Comparison of ENCODE assay signal across 8 mouse cellular contexts in the genomic region with DNA sequence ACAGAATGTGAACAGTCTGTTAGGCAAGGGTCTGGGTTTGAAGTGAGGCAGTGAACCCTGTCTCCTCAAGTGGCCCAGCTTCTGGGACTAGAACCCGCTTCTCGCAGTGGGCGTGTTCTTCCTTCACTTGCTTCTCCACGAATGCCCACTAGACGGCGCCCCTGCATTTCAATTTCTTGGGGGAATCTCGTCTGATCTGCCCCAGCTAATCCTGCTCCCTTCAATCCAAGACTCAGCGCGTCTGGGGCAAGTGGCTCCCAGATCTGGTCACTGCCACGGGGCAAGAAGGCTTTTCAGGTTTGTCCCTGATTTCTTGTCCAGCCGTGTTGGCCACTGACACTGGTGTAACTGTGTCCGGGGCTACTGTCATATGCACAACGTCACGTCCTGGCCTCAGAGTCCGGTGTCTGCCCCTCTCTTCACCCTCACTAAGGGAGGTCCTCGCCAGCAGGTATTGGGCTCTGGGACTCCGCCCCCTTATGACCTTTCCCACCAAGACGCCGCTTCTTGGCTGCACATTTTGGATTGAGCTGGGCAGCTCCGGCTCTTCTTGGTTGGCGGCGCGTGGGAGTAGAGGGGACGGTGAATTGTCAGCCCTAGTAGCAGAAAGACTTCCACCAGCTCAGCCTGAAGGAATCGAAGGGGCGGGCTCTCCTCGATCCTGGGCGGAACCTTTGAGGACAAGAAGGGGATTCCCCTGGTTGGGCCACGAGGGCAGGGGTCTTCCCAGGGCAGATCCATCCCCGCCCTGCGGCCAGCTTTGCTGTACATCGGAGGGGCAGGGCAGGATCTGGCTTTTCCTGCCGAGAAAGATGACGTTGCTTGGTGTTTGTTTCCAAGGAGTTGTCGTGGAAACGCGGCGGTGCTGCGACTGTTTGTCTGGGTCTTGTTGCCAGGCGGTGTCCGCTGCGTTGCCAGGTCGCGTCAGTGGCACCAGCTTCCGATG. TPM values are rescaled to one million over a fixed set of nuclear protein-coding genes. Genes with fewer than 3 reads are reported as not detected.
DNase-seq lines count a peak whose midpoint lies in the region; ATAC-seq and TF ChIP-seq lines count a peak whose summit lies in the region.

A gene (plus strand): TSS at position 205 of the 946 bp plus-strand sequence.

- dilution Hi-C loops in CH12.LX (cut with MboI; ENCODE audit: extremely low pct_ligation_motif_present, extremely low pct_unique_long_range_greater_than_20kb, low sequenced_read_pairs): no loop called here

- H3K79me2 ChIP-seq in CH12.LX (replicated peaks; ENCODE audit: control insufficient read depth, extremely low read depth, insufficient read depth, poor library complexity, severe bottlenecking): no peaks in the 10 kb centered on the region

- no peak within 1 kb of the TSS for H3K9ac ChIP-seq in CH12.LX (ENCODE audit: insufficient read depth, low read depth)
- no peak within 1 kb of the TSS for H3K9ac ChIP-seq in forebrain, embryonic 11.5 days (ENCODE audit: low read length)
- H3K9ac ChIP-seq in heart, embryonic 14.5 days (ENCODE audit: low read length): peak within 1 kb of the TSS; percentile 99
- no peak within 1 kb of the TSS for H3K9ac ChIP-seq in liver, embryonic 15.5 days
- no peak within 1 kb of the TSS for H3K9ac ChIP-seq in stomach, embryonic 15.5 days

- peaks cover 10 to 19% of the 10 kb centered on the region in 2 experiments for H3K4me1 ChIP-seq in CH12.LX (ENCODE audit: control insufficient read depth in 1 of 2, insufficient read depth in 2 of 2)
- peaks cover 28% of the 10 kb centered on the region for H3K4me1 ChIP-seq in forebrain, embryonic 11.5 days (replicated peaks; ENCODE audit: control insufficient read depth, insufficient read depth, low read length)
- peaks cover 61 to 76% of the 10 kb centered on the region in 2 experiments for H3K4me1 ChIP-seq in heart, embryonic 14.5 days (ENCODE audit: control insufficient read depth in 2 of 2, insufficient read depth in 2 of 2, low read length in 2 of 2)
- H3K4me1 ChIP-seq in liver, embryonic 15.5 days (replicated peaks): peaks cover 70% of the 10 kb centered on the region
- peaks cover 32% of the 10 kb centered on the region for H3K4me1 ChIP-seq in stomach, embryonic 15.5 days

- no peak within 1 kb of the TSS for H3K4me2 ChIP-seq in CH12.LX (ENCODE audit: insufficient read depth, low read depth, poor library complexity, severe bottlenecking)
- peak within 1 kb of the TSS; percentile 24; the same call in 1 of the 2 replicates for H3K4me2 ChIP-seq in forebrain, embryonic 11.5 days (ENCODE audit: low read depth, low read length, severe bottlenecking)
- H3K4me2 ChIP-seq in heart, embryonic 14.5 days (ENCODE audit: low read length): peak within 1 kb of the TSS; percentile 46
- H3K4me2 ChIP-seq in liver, embryonic 15.5 days: peak within 1 kb of the TSS; percentile 48
- peak within 1 kb of the TSS; percentile 44 for H3K4me2 ChIP-seq in stomach, embryonic 15.5 days

- peaks cover 0 to 6% of the 10 kb centered on the region in 2 experiments for H3K36me3 ChIP-seq in CH12.LX (replicated peaks in 1 of 2; ENCODE audit: control insufficient read depth in 1 of 2, insufficient read depth in 1 of 2, low read length in 1 of 2)
- H3K36me3 ChIP-seq in forebrain, embryonic 11.5 days (ENCODE audit: control insufficient read depth, insufficient read depth, low read length): peaks cover 2% of the 10 kb centered on the region; the same call in 1 of the 2 replicates
- peaks cover 53% of the 10 kb centered on the region for H3K36me3 ChIP-seq in heart, embryonic 14.5 days (ENCODE audit: control insufficient read depth, insufficient read depth, low read length)
- H3K36me3 ChIP-seq in liver, embryonic 15.5 days (replicated peaks): peaks cover 4% of the 10 kb centered on the region; the same call in 1 of the 2 replicates
- H3K36me3 ChIP-seq in stomach, embryonic 15.5 days: no peaks in the 10 kb centered on the region

- TF ChIP-seq CTCF in CH12.LX (conservative IDR thresholded peaks at IDR 0.05 in 1 of 2, IDR thresholded peaks at IDR 0.05 in 1 of 2; ENCODE audit: low read depth in 2 of 2, low read length in 2 of 2): peak; percentile 91 to 92

- H3K27ac ChIP-seq in CH12.LX (ENCODE audit: insufficient read depth, low read depth): no peak within 1 kb of the TSS
- no peak within 1 kb of the TSS for H3K27ac ChIP-seq in forebrain, embryonic 11.5 days (ENCODE audit: low read depth, low read length)
- peak within 1 kb of the TSS; percentile 68 to 72 for H3K27ac ChIP-seq in heart, embryonic 14.5 days (replicated peaks in 1 of 2; ENCODE audit: control insufficient read depth in 1 of 2, insufficient read depth in 1 of 2, low read depth in 2 of 2, low read length in 2 of 2)
- no peak within 1 kb of the TSS for H3K27ac ChIP-seq in liver, embryonic 15.5 days (replicated peaks)
- H3K27ac ChIP-seq in stomach, embryonic 15.5 days: no peak within 1 kb of the TSS

- peak; percentile 68 for DNase-seq in CH12.LX (ENCODE audit: extremely low read depth)
- DNase-seq in c-Kit-positive CD71-positive TER-119-negative erythroid progenitor cells, embryonic 14.5 days (ENCODE audit: low read depth): peak; percentile 71
- peak; percentile 88 for DNase-seq in forebrain, embryonic 11.5 days (ENCODE audit: low spot score)
- peak; percentile 89 for DNase-seq in kidney, postnatal 10 days
- DNase-seq in neural tube, embryonic 10.5 days (ENCODE audit: extremely low spot score, low spot score): peak; percentile 83

- H3K4me3 ChIP-seq in CH12.LX (replicated peaks in 1 of 3; ENCODE audit: low read depth in 2 of 3, low read length in 2 of 3, poor library complexity in 1 of 3): no peak within 1 kb of the TSS
- no peak within 1 kb of the TSS for H3K4me3 ChIP-seq in forebrain, embryonic 11.5 days (ENCODE audit: low read depth, low read length)
- peak within 1 kb of the TSS in 1 of 2 experiments; percentile 4; a peak in 2 of 4 replicates for H3K4me3 ChIP-seq in heart, embryonic 14.5 days (ENCODE audit: control insufficient read depth in 1 of 2, insufficient read depth in 1 of 2, low read depth in 1 of 2, low read length in 2 of 2)
- peak within 1 kb of the TSS; percentile 14; the same call in 1 of the 2 replicates for H3K4me3 ChIP-seq in liver, embryonic 15.5 days (replicated peaks)
- H3K4me3 ChIP-seq in stomach, embryonic 15.5 days (replicated peaks): peak within 1 kb of the TSS; percentile 11

- H3K27me3 ChIP-seq in CH12.LX (replicated peaks): peaks cover 36% of the 10 kb centered on the region
- H3K27me3 ChIP-seq in forebrain, embryonic 11.5 days (ENCODE audit: control insufficient read depth, insufficient read depth, low read length): peaks cover 11% of the 10 kb centered on the region
- no peaks in the 10 kb centered on the region for H3K27me3 ChIP-seq in heart, embryonic 14.5 days (ENCODE audit: control insufficient read depth, insufficient read depth, low read length)
- H3K27me3 ChIP-seq in liver, embryonic 15.5 days: peaks cover 91% of the 10 kb centered on the region
- H3K27me3 ChIP-seq in stomach, embryonic 15.5 days (replicated peaks): peaks cover 9% of the 10 kb centered on the region

- TF ChIP-seq POLR2A in CH12.LX (IDR thresholded peaks at IDR 0.05; ENCODE audit: low read depth, low read length): no peak

- TF ChIP-seq EP300 in CH12.LX (IDR thresholded peaks at IDR 0.05; ENCODE audit: low read length): no peak

- peak; percentile 40; the same call in 1 of the 2 replicates for ATAC-seq in forebrain, embryonic 11.5 days (replicated peaks; ENCODE audit: low FRiP score)
- ATAC-seq in heart, embryonic 14.5 days (ENCODE audit: insufficient number of reproducible peaks, insufficient read depth, low FRiP score, low read depth): no peak
- ATAC-seq in liver, embryonic 15.5 days (ENCODE audit: insufficient read depth): 0 out of 2 replicates have a peak, but pooled peaks have one; percentile 2
- ATAC-seq in stomach, embryonic 15.5 days (ENCODE audit: insufficient read depth, low FRiP score, low read depth): no peak

- in situ Hi-C loops in CH12.LX (cut with MboI; ENCODE audit: low pct_ligation_motif_present, low pct_unique_long_range_greater_than_20kb, low sequenced_read_pairs): no loop called here

- H3K9me3 ChIP-seq in CH12.LX (replicated peaks; ENCODE audit: low read length): no peaks in the 10 kb centered on the region
- no peaks in the 10 kb centered on the region for H3K9me3 ChIP-seq in forebrain, embryonic 11.5 days (ENCODE audit: control insufficient read depth, low read length)
- H3K9me3 ChIP-seq in heart, embryonic 14.5 days (ENCODE audit: control insufficient read depth, low read length): no peaks in the 10 kb centered on the region
- H3K9me3 ChIP-seq in liver, embryonic 15.5 days (replicated peaks): no peaks in the 10 kb centered on the region
- H3K9me3 ChIP-seq in stomach, embryonic 15.5 days: no peaks in the 10 kb centered on the region

- WGBS in forebrain, embryonic 11.5 days: 9% methylated on average over 45 of the region's 45 CpGs
- 10% methylated on average over 45 of the region's 45 CpGs for WGBS in heart, embryonic 14.5 days
- WGBS in liver, embryonic 15.5 days (ENCODE audit: insufficient replicate concordance): 15% methylated on average over 45 of the region's 45 CpGs
- WGBS in stomach, embryonic 15.5 days: 11% methylated on average over 45 of the region's 45 CpGs

- peak; percentile 71 for TF ChIP-seq RAD21 in CH12.LX (IDR thresholded peaks at IDR 0.05; ENCODE audit: low read depth, low read length)

TF ChIP-seq in CH12.LX, 34 proteins besides CTCF, POLR2A, EP300 and RAD21 (continues in another document):
- TF ChIP-seq SIN3A (IDR thresholded peaks at IDR 0.05; ENCODE audit: low read length): 0 out of 2 replicates have a peak, but pooled peaks have one; percentile 26
- TF ChIP-seq NRF1 (IDR thresholded peaks at IDR 0.05; ENCODE audit: low read depth, low read length): 0 out of 2 replicates have a peak, but pooled peaks have one; percentile 23
- no peak for TF ChIP-seq TCF12 (IDR thresholded peaks at IDR 0.05; ENCODE audit: low read depth, low read length)
- no peak for TF ChIP-seq MEF2A (IDR thresholded peaks at IDR 0.05; ENCODE audit: borderline replicate concordance, low read depth, low read length)
- TF ChIP-seq IRF4 (IDR thresholded peaks at IDR 0.05; ENCODE audit: low read depth, low read length): peak; percentile 23; the same call in 1 of the 2 replicates
- TF ChIP-seq BHLHE40 (IDR thresholded peaks at IDR 0.05; ENCODE audit: low read depth, low read length): no peak
- TF ChIP-seq POLR2AphosphoS2 (IDR thresholded peaks at IDR 0.05; ENCODE audit: low read depth, low read length): no peak
- TF ChIP-seq ZC3H11A (IDR thresholded peaks at IDR 0.05; ENCODE audit: low read depth, low read length): 0 out of 2 replicates have a peak, but pooled peaks have one; percentile 19
- no peak for TF ChIP-seq TBP (conservative IDR thresholded peaks at IDR 0.05; ENCODE audit: low read depth, low read length)

RNA-seq across cellular contexts. Expression of the gene that starts here (rescaled TPM):
- total RNA-seq in CH12.LX (2012; rRNA removed): 61.5 and 77.2 TPM in 2 replicates
- 1.6 and 2.0 TPM in 2 replicates for total RNA-seq in CH12.LX (2014; rRNA removed)
- 1.6 and 2.8 TPM in 2 replicates for polyA plus RNA-seq in CH12.LX (2012; ENCODE audit: insufficient read length, low read depth)
- polyA plus RNA-seq in forebrain, embryonic 11.5 days (2014; fragmentation: Nextera tagmentation; extraction: Ambion mirVana): 61.3 and 66.5 TPM in 2 replicates
- polyA plus RNA-seq in heart, embryonic 14.5 days (2014; fragmentation: Nextera tagmentation; extraction: Ambion mirVana): 586 and 589 TPM in 2 replicates
- polyA plus RNA-seq in liver, embryonic 15.5 days (2015; fragmentation: Nextera tagmentation; extraction: Ambion mirVana): 89.4 and 102 TPM in 2 replicates
- polyA plus RNA-seq in stomach, embryonic 15.5 days (2015; fragmentation: Nextera tagmentation; extraction: Ambion mirVana): 312 and 313 TPM in 2 replicates

Comparison
In these comparisons a context has a peak if more than half of its experiments do, and no peak if none do; other contexts are left out.
1. RNA of the gene that starts here (polyA plus RNA-seq): 586 to 589 TPM in heart, embryonic 14.5 days, 312 to 313 TPM in stomach, embryonic 15.5 days, 89.4 to 102 TPM in liver, embryonic 15.5 days and 61.3 to 66.5 TPM in forebrain, embryonic 11.5 days; 1.6 to 2.8 TPM in CH12.LX; every median in the first group is over 10 times any median in the second.
2. H3K27ac ChIP-seq: peak in heart, embryonic 14.5 days (2 of 2); none in CH12.LX (single experiment), forebrain, embryonic 11.5 days (single experiment), liver, embryonic 15.5 days (single experiment) and stomach, embryonic 15.5 days (single experiment).
3. H3K4me3 ChIP-seq: peak in liver, embryonic 15.5 days (single experiment) and stomach, embryonic 15.5 days (single experiment); none in CH12.LX (0 of 3) and forebrain, embryonic 11.5 days (single experiment).
4. ATAC-seq: peak in forebrain, embryonic 11.5 days (single experiment) and liver, embryonic 15.5 days (single experiment); none in heart, embryonic 14.5 days (single experiment) and stomach, embryonic 15.5 days (single experiment).
5. Peak in every context shown above with its lines, with median percentiles within 50 percentile points of each other: DNase-seq.